Mouse (Mus musculus) A20 (cell line): ENCODE data around the gene Kctd11.

Experiments
- DNase-seq: peaks from one replicate; pipeline ENCODE4 v3.0.0-alpha.2; 2011; ENCODE audit warnings: low read depth, low spot score

Kctd11 gene

GRCm38 (mm10) chr11:69912716-69913530 is 31.7 kb upstream of the Kctd11 start:
- DNase-seq, result no peak

- no peak for DNase-seq
These were observed 30.5 kb upstream of the Kctd11 start for GRCm38 (mm10) chr11:69911701-69912100.

- DNase-seq, result no peak
These were observed 29.8 kb upstream of the Kctd11 start for GRCm38 (mm10) chr11:69910781-69911560.

GRCm38 (mm10) chr11:69910177-69910576 is 29.0 kb upstream of the Kctd11 start:
- DNase-seq, result no peak

GRCm38 (mm10) chr11:69909174-69909573 is 28.0 kb upstream of the Kctd11 start:
- DNase-seq, result no peak

GRCm38 (mm10) chr11:69908645-69909044 is 27.4 kb upstream of the Kctd11 start:
- DNase-seq, result no peak

GRCm38 (mm10) chr11:69904311-69904710 is 23.1 kb upstream of the Kctd11 start:
- DNase-seq, result no peak

- no peak for DNase-seq
These were observed 21.8 kb upstream of the Kctd11 start for GRCm38 (mm10) chr11:69902972-69903371.

GRCm38 (mm10) chr11:69901993-69902392 is 20.8 kb upstream of the Kctd11 start:
- DNase-seq, result peak; percentile 51

GRCm38 (mm10) chr11:69901406-69901846 is 20.2 kb upstream of the Kctd11 start:
- DNase-seq, result peak; percentile 98

GRCm38 (mm10) chr11:69900471-69901405 is 19.5 kb upstream of the Kctd11 start, which contains the start of the genes 2810408A11Rik and Neurl4:
TSS of gene 2810408A11Rik (minus strand) at chr11:69900987.
TSS of gene Neurl4 (plus strand) at chr11:69901072.
- DNase-seq, result peak; percentile 97

- no peak for DNase-seq
These were observed 18.7 kb upstream of the Kctd11 start for GRCm38 (mm10) chr11:69899870-69900269.

GRCm38 (mm10) chr11:69895291-69895690 is 14.1 kb upstream of the Kctd11 start, which contains the start of gene Acap1:
TSS of gene Acap1 (minus strand) at chr11:69895539.
- peak; percentile 77 for DNase-seq

GRCm38 (mm10) chr11:69894671-69895070 is 13.5 kb upstream of the Kctd11 start:
- DNase-seq, result peak; percentile 73

- DNase-seq, result no peak
These were observed 10.3 kb upstream of the Kctd11 start for GRCm38 (mm10) chr11:69891482-69891881.

GRCm38 (mm10) chr11:69886907-69887635 is 5.9 kb upstream of the Kctd11 start:
- peak; percentile 27 for DNase-seq

GRCm38 (mm10) chr11:69884663-69885062 is 3.5 kb upstream of the Kctd11 start:
- DNase-seq, result no peak

GRCm38 (mm10) chr11:69884240-69884639 is 3.0 kb upstream of the Kctd11 start:
- no peak for DNase-seq

- no peak for DNase-seq
These were observed 2.4 kb upstream of the Kctd11 start for GRCm38 (mm10) chr11:69883527-69884151.

GRCm38 (mm10) chr11:69883066-69883465 is 1.9 kb upstream of the Kctd11 start:
- peak; percentile 65 for DNase-seq
